Mouse (Mus musculus): ENCODE measurements around the gene Pbx1.

Pbx1 gene

DNA sequence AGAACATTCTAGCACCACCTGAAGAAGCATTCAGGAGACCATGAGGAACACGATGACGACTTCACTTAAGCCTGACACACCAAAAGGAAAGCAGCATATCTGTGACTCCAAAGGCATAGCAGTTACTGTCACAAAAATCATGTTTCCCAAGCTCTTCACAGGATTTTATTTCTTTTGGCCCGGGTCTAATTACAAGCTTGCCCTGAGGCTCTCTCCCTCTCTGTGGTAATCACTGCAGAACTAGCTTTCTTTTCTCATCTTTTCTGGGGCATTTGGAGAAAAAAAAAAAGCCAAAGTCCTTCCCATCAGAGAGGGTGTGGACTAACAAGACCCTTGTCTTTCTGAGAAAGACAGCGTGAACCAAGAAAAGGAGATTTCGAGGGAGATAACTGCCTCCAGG, 87.8 kb downstream of the Pbx1 start:
- no peak for DNase-seq (ENCODE audit: low spot score in 2 of 2)

- DNase-seq (ENCODE audit: low spot score in 2 of 2): no peak
These were observed 89.8 kb downstream of the Pbx1 start for GRCm38 (mm10) chr1:168342269-168342668.

- DNase-seq (ENCODE audit: low spot score in 2 of 2): no peak
These were observed 90.2 kb downstream of the Pbx1 start for GRCm38 (mm10) chr1:168341863-168342262.

DNA sequence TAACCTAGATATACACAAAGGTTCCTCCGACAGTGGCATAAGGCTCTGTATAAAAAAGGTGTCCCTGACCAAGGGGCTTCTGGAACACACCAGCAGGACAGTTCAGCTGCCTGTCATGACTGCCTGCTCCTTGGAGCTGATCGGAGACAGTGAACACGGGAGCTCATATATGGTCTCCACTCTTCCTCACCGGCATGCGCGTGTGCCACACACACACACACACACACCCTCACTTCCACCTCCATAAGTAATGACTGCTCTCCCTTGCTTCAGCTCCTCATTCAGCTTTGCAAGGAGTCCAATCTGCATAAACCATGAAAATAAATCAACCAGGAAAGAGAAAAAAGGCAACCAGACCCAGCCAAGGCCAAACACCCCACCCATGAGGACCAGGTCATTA, 90.7 kb downstream of the Pbx1 start:
- DNase-seq (ENCODE audit: low spot score in 2 of 2): no peak

DNA sequence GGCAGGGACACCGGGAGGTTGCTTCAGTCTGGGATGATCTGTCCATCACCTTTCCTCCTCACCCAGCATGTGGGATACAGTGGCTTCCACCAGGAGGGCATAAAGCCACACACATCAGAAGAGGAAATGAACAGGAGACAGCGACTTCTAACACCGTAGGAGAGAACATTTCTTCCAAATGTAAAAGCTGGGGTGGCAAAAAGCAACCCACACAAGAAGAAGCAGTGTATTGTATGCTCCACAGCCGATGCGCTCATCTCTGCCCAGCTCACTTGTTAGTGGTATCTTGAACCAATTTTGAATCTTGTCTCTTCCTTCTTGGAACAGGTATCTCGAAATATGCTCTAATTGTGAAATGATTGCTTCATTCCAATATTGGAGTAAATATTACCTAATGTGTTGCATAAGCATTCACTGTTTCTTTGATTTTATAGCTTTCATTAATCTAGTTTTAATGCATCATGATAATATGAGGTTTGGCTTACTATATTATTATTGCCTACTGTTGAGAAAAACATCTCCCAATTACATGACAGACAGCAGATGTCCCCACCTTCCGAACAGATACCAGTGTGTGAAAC, 95.7 kb downstream of the Pbx1 start:
- DNase-seq (ENCODE audit: low spot score in 2 of 2): no peak

GRCm38 (mm10) chr1:168334831-168335574, 97.1 kb downstream of the Pbx1 start:
- no peak for DNase-seq (ENCODE audit: low spot score in 2 of 2)

DNA sequence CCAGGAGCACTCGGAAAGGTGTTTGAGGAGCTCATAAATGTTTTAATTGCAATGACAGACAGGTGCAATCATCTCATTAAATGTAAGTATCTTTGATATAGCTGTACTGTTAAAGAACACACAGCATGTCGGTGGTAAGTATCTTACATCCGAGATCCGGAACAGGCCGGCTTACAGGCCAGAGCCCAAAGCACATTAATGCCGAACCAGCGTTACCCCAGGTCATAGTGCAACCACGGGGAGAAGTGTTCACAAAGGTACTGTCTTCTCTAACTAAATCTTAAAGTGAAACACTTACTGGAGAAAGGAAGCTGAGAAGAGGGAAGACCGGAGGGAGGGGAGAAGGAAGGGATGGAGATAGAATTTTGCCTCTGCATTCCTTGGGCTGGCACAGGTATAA, 100.0 kb downstream of the Pbx1 start:
- no peak for DNase-seq (ENCODE audit: low spot score in 2 of 2)

GRCm38 (mm10) chr1:168328236-168328605, 103.8 kb downstream of the Pbx1 start:
- no peak for DNase-seq (ENCODE audit: low spot score in 2 of 2)

GRCm38 (mm10) chr1:168327405-168328235, 104.5 kb downstream of the Pbx1 start:
- DNase-seq (ENCODE audit: low spot score in 2 of 2): no peak

GRCm38 (mm10) chr1:168325786-168326185, 106.3 kb downstream of the Pbx1 start:
- DNase-seq (ENCODE audit: low spot score in 2 of 2): no peak

GRCm38 (mm10) chr1:168324306-168325085, 107.6 kb downstream of the Pbx1 start:
- no peak for DNase-seq (ENCODE audit: low spot score in 2 of 2)

DNA sequence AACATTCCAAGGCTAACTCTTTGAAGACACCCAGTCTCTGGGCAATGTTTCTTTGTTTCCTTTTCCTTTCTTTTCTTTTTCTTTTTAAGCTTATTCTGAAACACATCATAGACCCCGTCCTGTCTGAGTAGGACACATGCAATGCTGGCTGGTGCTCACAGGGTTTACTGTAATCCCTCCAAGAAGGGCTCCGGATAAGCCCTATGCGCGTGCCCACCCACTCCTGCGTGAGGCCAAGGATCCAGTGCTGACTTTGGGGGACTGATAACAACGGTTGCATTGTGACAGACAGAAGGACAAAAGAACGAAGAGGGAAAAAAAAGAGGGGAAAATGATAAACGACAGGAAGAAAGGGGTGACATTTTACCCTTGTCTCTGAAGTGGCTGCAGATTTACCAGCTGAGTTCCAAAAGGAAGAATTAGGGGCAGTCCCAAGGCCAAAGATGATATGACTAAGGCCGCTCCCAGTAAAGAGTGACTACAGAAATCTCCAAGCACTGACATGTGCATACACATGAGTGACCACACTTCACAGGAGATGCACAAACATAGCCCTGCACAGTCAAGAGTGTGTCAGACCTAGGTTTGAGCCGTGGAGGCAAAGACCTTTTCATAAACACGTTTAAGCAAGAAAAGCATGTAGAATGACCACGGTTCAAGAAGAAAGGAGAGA, 108.5 kb downstream of the Pbx1 start:
- no peak for DNase-seq (ENCODE audit: low spot score in 2 of 2)

GRCm38 (mm10) chr1:168322892-168323291, 109.2 kb downstream of the Pbx1 start:
- no peak for DNase-seq (ENCODE audit: low spot score in 2 of 2)

- no peak for DNase-seq (ENCODE audit: low spot score in 2 of 2)
These were observed 112.4 kb downstream of the Pbx1 start for GRCm38 (mm10) chr1:168319695-168320094.

DNA sequence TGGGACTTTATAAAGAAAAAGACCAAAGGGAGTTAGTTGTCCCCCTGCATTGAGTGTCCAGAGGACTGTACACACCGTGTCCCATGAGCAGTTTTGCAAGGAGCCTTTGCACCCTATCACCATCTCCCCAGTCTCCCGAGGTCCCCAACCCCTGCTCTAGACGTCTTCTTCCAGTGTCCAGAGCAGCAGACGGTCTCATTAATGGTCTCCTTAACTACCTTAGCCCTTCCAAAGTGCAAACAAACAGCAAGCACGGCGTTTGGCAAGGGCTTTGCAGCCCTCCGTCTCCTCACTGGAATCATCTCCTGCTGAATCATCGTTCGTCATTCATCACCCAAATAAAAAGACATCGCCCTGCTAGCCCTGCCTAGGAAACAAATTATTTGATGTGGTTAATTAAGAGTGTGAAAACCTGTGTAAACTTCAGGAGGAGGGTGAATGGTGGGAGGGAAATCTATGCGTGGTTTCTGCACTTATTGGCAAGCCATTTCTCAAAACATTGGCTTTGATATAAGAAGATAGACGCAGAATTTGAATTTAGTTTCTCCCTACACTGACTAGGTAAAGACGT, 113.1 kb downstream of the Pbx1 start:
- DNase-seq (ENCODE audit: low spot score in 2 of 2): no peak

DNA sequence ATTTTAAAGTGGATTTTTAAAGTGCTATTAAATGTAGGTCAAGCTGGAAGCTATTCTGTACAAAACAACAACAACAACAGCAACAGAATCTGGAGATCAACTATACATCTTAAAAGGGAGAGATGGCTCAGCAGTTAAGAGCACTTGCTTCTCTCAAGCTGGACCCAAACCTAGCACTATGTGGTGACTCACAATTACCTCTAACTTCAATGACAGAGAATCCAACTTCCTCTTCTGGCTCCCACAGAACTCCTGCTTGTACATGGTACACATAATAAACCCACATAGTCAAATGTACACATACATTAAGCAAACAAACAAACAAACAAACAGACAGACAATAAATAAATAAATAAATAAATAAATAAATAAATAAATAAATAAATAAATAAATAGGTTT, 118.3 kb downstream of the Pbx1 start:
- no peak for DNase-seq (ENCODE audit: low spot score in 2 of 2)

DNA sequence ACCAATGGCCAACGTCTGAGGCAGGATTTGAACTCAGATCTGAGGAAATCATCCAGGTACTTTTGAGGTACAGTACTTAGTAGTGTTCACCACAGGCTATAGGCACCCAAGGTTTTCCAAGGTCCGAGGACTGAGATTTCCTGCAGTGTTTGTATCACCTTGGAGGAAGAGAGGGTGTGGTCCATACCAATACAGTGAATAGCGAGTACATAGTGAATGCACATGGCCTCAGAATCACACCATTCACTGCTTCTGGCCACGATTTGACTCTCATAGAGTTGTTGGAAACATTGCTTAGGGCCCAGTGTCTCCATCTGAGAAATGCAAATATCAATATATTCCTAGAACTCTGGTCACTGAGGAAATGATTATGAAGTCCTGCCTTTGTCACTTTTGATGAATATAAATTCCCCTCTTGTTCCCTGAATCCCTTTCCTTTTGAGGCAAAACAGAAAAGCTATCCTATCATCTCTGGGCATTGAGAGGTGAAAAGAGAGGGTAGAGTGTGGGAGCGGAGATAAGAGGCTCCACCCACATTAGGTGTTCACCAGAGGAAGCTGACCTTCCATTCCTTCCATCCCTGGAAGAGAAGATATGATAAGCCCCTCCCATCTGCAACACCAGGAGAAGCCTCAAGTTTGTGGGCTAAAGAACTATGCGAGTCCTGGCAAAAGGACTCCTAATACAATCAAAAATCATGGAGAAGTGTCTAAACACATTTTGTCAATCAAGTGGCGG, 119.2 kb downstream of the Pbx1 start:
- DNase-seq (ENCODE audit: low spot score in 2 of 2): no peak

GRCm38 (mm10) chr1:168309101-168309521, 123.0 kb downstream of the Pbx1 start:
- DNase-seq (ENCODE audit: low spot score in 2 of 2): no peak

DNA sequence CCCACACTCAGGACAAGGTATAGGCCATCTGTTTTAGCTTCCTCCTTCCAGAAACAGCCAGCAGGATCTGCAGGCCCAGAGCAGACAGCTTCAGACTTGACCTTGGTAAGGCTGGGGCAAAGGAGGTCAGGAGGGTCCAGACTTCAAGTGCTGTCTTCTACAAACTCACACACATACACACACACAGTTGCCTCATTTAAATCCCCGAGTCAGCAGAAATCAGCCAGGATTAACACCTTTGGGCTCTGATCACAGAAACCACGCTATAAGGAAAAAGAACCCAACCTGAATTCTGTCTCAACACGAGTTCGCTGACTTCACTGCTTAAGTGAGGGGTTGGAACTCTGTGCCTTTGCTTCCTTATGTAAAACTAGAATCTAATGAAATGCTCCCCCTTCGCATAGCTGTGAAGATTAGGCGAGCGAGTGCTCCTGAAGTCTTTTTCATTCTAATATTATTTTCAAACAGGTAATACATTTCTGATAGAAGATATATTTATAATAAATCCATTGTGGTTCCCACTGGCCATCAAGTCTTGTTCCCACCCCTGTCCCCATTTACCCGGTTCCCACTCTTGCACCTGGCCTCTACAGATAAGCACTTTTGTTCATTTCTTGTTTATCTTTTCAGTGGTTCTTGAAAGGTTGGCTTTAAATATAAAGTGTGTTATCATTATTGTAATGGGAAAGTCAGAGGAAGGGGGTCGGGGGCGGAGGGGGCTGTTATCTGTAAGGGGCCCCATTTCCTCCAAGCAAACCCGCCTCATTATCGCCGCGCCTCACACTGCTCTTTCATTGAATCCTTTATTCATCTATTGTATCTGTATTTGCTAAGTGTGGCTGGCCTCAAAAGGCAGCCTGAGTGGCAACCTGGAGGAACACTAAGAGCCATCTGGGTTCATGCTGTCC, 124.5 kb downstream of the Pbx1 start:
- DNase-seq (ENCODE audit: low spot score in 2 of 2): no peak
